Mouse (Mus musculus) hindbrain, embryonic 16.5 days (tissue): ENCODE data around the gene Snx32. TPM values are rescaled to one million over a fixed set of nuclear protein-coding genes. Genes with fewer than 3 reads are reported as not detected.
A peak's percentile ranks its signal among the peaks of the same experiment; 100 is the strongest.

Experiments used
- ATAC-seq: fragments of 200-750 bp; cut with Nextera tagmentation; 2 replicates; pipeline ENCODE4 v1.8.0; 2017; ENCODE audit warnings: moderate TSS enrichment, moderate library complexity
- H3K27ac ChIP-seq: fragments of 300-500 bp; sonication (generic); 2 replicates; pipeline ENCODE4 v1.5.1; 2014; ENCODE audit warnings: low read depth, mild to moderate bottlenecking, control low read depth, low read length, moderate library complexity
- H3K27me3 ChIP-seq: fragments of 300-500 bp; sonication (generic); replicated peaks from 2 replicates; pipeline ENCODE4 v1.6.1; 2014; ENCODE audit warnings: low read length; ENCODE audit not compliant: control insufficient read depth, insufficient read depth
- H3K36me3 ChIP-seq: fragments of 300-500 bp; sonication (generic); 2 replicates; pipeline ENCODE4 v1.6.1; 2014; ENCODE audit warnings: mild to moderate bottlenecking, low read length, moderate library complexity, mixed read lengths; ENCODE audit not compliant: control insufficient read depth, insufficient read depth
- H3K4me1 ChIP-seq: fragments of 300-500 bp; sonication (generic); 2 replicates; pipeline ENCODE4 v1.6.1; 2014; ENCODE audit warnings: low read depth, low read length; ENCODE audit not compliant: control insufficient read depth, insufficient read depth
- H3K4me2 ChIP-seq: fragments of 300-500 bp; sonication (generic); 2 replicates; pipeline ENCODE4 v1.6.1; 2014; ENCODE audit warnings: mild to moderate bottlenecking, low read length, control low read depth, moderate library complexity
- H3K4me3 ChIP-seq: fragments of 300-500 bp; sonication (generic); 2 replicates; pipeline ENCODE4 v1.5.1; 2014; ENCODE audit warnings: mild to moderate bottlenecking, low read length, control low read depth, moderate library complexity
- H3K9ac ChIP-seq: fragments of 300-500 bp; sonication (generic); 2 replicates; pipeline ENCODE4 v1.6.1; 2014; ENCODE audit warnings: low read depth, mild to moderate bottlenecking, control low read depth, low read length, moderate library complexity
- H3K9me3 ChIP-seq: fragments of 300-500 bp; sonication (generic); 2 replicates; pipeline ENCODE4 v1.6.1; 2014; ENCODE audit warnings: mild to moderate bottlenecking, low read length, moderate library complexity; ENCODE audit not compliant: control insufficient read depth
- WGBS: fragments of 180-500 bp; shearing (Covaris S2); extraction: QIAGEN DNeasy Blood & Tissue Kit; methylation state at CpG from one replicate; pipeline ENCODE4 v1.1.7; 2014; 5-methylcytosine and 5-hydroxymethylcytosine counted together
- polyA plus RNA-seq: library from polyadenylated mRNA; unstranded; fragments of >200 nt; fragmentation: Nextera tagmentation; extraction: Ambion mirVana; gene quantifications from 2 replicates; pipeline ENCODE4 v1.2.1, GENCODE M21; 2015

Snx32 gene
- polyA plus RNA-seq, 1 experiment from 2014 or later, result 101 TPM

- 61% methylated on average over 11 of the region's 11 CpGs for WGBS
- no peaks in the 10 kb centered on the region for H3K4me1 ChIP-seq
- H3K9me3 ChIP-seq, result no peaks in the 10 kb centered on the region
- H3K27ac ChIP-seq, result no peak overlapping the region
- H3K4me2 ChIP-seq, result no peak overlapping the region
- ATAC-seq, result no peak
- no peaks in the 10 kb centered on the region for H3K36me3 ChIP-seq
- no peak overlapping the region for H3K4me3 ChIP-seq
- H3K27me3 ChIP-seq, result no peaks in the 10 kb centered on the region
- no peak overlapping the region for H3K9ac ChIP-seq
Observed at GRCm38 (mm10) chr19:5544031-5544430, 33.7 kb upstream of the Snx32 start.

DNA sequence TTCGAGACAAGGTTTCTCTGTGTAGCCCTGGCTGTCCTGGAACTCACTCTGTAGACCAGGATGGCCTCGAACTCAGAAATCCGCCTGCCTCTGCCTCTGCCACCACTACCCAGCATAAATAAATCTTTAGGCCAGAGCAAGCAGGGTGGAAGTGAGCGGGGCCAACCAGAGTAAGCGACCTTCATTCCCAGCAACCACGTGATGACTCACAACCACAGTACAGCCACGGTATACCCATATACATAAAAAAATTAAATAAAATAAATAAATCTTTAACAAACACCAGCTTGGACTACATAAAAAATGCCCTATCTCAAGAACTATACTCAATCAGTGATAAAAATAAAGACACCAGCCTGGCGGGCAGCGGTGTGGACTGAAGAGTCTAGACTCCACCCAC, 33.0 kb upstream of the Snx32 start:
- no peak for ATAC-seq
- Histone ChIP-seq H3K4me2 (no peak overlapping the region), H3K27me3 (no peaks in the 10 kb centered on the region), H3K36me3 (no peaks in the 10 kb centered on the region), H3K9ac (no peak overlapping the region), H3K4me3 (no peak overlapping the region), H3K9me3 (no peaks in the 10 kb centered on the region), H3K4me1 (no peaks in the 10 kb centered on the region), H3K27ac (no peak overlapping the region)
- WGBS, result 90% methylated on average over 9 of the region's 9 CpGs

- Histone ChIP-seq H3K9me3 (no peaks in the 10 kb centered on the region), H3K9ac (no peak overlapping the region), H3K27ac (no peak overlapping the region), H3K4me1 (no peaks in the 10 kb centered on the region), H3K27me3 (no peaks in the 10 kb centered on the region), H3K4me3 (no peak overlapping the region), H3K4me2 (no peak overlapping the region), H3K36me3 (no peaks in the 10 kb centered on the region)
- 78% methylated on average over 8 of the region's 8 CpGs for WGBS
- ATAC-seq, result no peak
Observed at GRCm38 (mm10) chr19:5538786-5539185, 28.4 kb upstream of the Snx32 start.

DNA sequence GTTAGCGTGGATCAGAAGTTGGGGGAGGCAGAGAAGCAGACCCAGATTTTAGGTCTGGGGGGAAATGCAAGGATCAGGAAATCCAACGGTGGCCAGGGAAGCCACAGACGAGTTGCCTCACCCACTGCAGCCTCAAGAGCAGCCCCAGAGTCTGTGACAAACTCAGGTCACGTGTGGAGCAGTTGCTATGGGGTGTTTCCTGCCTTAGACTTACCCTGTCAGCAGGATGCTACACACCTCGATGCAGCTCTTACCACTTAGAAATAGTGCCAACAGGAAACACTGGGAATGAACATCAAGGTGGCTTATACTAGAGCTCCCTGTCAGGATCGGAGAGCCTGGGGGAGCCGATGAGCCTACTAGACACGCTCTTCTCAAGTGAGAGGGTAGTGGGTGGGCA, 22.2 kb upstream of the Snx32 start:
- no peak overlapping the region for H3K9ac ChIP-seq
- no peaks in the 10 kb centered on the region for H3K9me3 ChIP-seq
- H3K27ac ChIP-seq, result no peak overlapping the region
- H3K36me3 ChIP-seq, result no peaks in the 10 kb centered on the region
- no peak overlapping the region for H3K4me3 ChIP-seq
- no peak for ATAC-seq
- no peak overlapping the region for H3K4me2 ChIP-seq
- peaks cover 6% of the 10 kb centered on the region for H3K27me3 ChIP-seq
- 83% methylated on average over 8 of the region's 8 CpGs for WGBS
- H3K4me1 ChIP-seq, result peaks cover 14% of the 10 kb centered on the region

DNA sequence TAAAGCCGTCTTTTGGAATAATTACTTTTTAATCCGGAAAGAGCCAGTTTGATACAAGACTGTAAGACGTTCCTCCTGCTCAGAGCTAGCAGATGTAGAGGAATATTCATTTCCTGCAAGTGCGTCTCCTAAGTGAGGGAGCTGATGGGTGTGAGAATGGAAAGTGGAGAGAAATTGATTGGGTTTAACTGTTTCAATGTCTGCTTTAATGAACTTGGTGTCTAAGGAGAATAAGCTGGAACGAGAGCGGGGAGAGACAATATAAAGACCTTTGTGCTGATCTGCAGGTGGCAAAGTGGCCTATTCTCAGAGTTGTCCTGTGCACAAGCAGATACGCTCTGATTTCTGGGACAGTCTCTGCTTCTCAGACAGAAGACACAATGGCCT, 19.8 kb upstream of the Snx32 start:
- Histone ChIP-seq H3K4me3 (no peak overlapping the region), H3K9ac (peak overlapping the region; percentile 25; the same call in 1 of the 2 replicates), H3K4me2 (peak overlapping the region; percentile 42), H3K4me1 (peaks cover 14% of the 10 kb centered on the region), H3K9me3 (no peaks in the 10 kb centered on the region), H3K36me3 (no peaks in the 10 kb centered on the region), H3K27me3 (peaks cover 6% of the 10 kb centered on the region), H3K27ac (no peak overlapping the region)
- WGBS, result 25% methylated on average over 7 of the region's 7 CpGs
- no peak for ATAC-seq

- Histone ChIP-seq H3K9me3 (no peaks in the 10 kb centered on the region), H3K27me3 (peaks cover 6% of the 10 kb centered on the region), H3K27ac (no peak overlapping the region), H3K9ac (no peak overlapping the region; the same call in 1 of the 2 replicates), H3K4me3 (no peak overlapping the region), H3K4me1 (peaks cover 14% of the 10 kb centered on the region), H3K4me2 (peak overlapping the region; percentile 42), H3K36me3 (no peaks in the 10 kb centered on the region)
- WGBS, result 9% methylated on average over 20 of the region's 20 CpGs
- peak; percentile 93 for ATAC-seq
Observed at GRCm38 (mm10) chr19:5529325-5530137, 19.2 kb upstream of the Snx32 start.

- WGBS, result 73% methylated on average over 5 of the region's 5 CpGs
- Histone ChIP-seq H3K36me3 (no peaks in the 10 kb centered on the region), H3K4me1 (peaks cover 13% of the 10 kb centered on the region), H3K27me3 (no peaks in the 10 kb centered on the region; the same call in 1 of the 2 replicates), H3K4me3 (no peak overlapping the region), H3K9me3 (no peaks in the 10 kb centered on the region), H3K4me2 (no peak overlapping the region), H3K9ac (no peak overlapping the region), H3K27ac (no peak overlapping the region)
- no peak for ATAC-seq
Observed at GRCm38 (mm10) chr19:5525204-5525603, 14.9 kb upstream of the Snx32 start.

DNA sequence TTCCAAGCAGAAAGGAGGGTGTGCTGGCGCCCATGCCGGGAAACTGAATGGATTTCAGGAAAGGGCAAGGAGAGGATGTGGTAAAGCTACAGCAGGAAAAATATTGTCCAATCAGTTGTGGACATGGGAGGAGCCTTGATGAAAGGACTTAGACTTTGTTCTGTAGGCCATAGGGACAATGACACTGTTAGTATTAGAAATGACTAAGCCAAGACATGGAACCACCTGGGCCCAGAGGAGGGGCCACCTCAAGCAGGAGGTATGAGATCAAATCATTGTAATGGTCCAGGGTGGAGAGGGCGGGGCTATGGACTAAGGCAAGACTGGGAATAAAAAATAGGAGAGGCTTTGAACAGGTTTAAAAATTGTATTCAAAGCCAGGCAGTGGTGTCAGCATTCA, 8.4 kb upstream of the Snx32 start:
- H3K4me3 ChIP-seq, result no peak overlapping the region
- H3K9me3 ChIP-seq, result no peaks in the 10 kb centered on the region
- no peak overlapping the region for H3K9ac ChIP-seq
- no peak overlapping the region for H3K4me2 ChIP-seq
- H3K27ac ChIP-seq, result no peak overlapping the region
- ATAC-seq, result no peak
- WGBS, result 87% methylated on average over 3 of the region's 3 CpGs
- H3K4me1 ChIP-seq, result no peaks in the 10 kb centered on the region
- H3K27me3 ChIP-seq, result no peaks in the 10 kb centered on the region
- H3K36me3 ChIP-seq, result no peaks in the 10 kb centered on the region

DNA sequence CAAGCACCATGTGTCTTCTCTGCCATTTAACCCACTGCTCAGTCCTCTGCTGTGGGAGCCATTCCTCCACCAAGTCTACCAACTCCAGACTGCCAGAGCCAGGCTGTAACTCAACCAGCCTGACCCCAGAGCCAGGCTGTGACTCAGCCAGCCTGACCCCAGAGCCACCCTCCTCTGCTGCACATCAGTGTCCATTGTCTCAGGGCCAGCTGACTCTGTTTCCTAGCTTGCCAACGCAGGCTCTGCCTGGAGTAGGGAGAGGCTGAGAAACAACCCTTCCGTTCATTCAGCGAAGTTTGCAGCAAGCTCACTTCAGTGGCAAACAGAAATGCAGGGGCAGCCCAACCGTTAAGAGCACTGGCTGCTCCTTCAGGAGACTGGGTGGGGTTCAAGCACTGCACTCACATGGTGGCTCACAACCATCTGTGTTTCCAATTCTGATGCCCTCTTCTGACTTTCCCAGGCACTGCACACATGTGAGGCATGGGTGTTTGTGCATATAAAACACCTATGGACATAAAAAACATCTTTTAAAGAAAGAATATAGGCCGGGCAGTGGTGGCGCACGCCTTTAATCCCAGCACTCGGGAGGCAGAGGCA, 6.7 kb upstream of the Snx32 start:
- Histone ChIP-seq H3K4me3 (no peak overlapping the region), H3K9ac (no peak overlapping the region), H3K27ac (no peak overlapping the region), H3K4me1 (peaks cover 6% of the 10 kb centered on the region; the same call in 1 of the 2 replicates), H3K27me3 (no peaks in the 10 kb centered on the region), H3K36me3 (no peaks in the 10 kb centered on the region), H3K9me3 (no peaks in the 10 kb centered on the region), H3K4me2 (no peak overlapping the region)
- no peak for ATAC-seq
- WGBS, result 80% methylated on average over 8 of the region's 8 CpGs
